Mouse (Mus musculus) CH12.LX (cell line): ENCODE measurements around the gene Bco2. TPM values are rescaled to one million over a fixed set of nuclear protein-coding genes. Genes with fewer than 3 reads are reported as not detected.

Source experiments
- DNase-seq: peaks from one replicate; pipeline ENCODE4 v3.0.0-alpha.2; 2013; ENCODE audit errors: extremely low read depth
- H3K27ac ChIP-seq: 2 replicates; pipeline ENCODE4 v1.5.1; 2012; ENCODE audit warnings: low read depth, mild to moderate bottlenecking, control low read depth, moderate library complexity; ENCODE audit not compliant: insufficient read depth
- H3K27me3 ChIP-seq: replicated peaks from 2 replicates; pipeline ENCODE3; 2012; ENCODE audit warnings: inconsistent platforms
- H3K36me3 ChIP-seq, 2 experiments: replicated peaks in 1 of 2; 2 replicates each; pipeline versions ENCODE3 to v1.6.1; 2012; ENCODE audit warnings: inconsistent platforms in 1 of 2, low read length in 1 of 2, mild to moderate bottlenecking in 1 of 2, mixed read lengths in 1 of 2, moderate library complexity in 1 of 2; ENCODE audit not compliant: control insufficient read depth in 1 of 2, insufficient read depth in 1 of 2
- H3K4me1 ChIP-seq, 2 experiments: 2 replicates each; pipeline ENCODE4 v1.6.1; 2012; ENCODE audit warnings: inconsistent platforms in 1 of 2, moderate library complexity in 1 of 2; ENCODE audit not compliant: insufficient read depth in 2 of 2, control insufficient read depth in 1 of 2
- H3K4me2 ChIP-seq: 2 replicates; pipeline ENCODE4 v1.6.1; 2012; ENCODE audit warnings: low read depth, mild to moderate bottlenecking, control low read depth; ENCODE audit not compliant: poor library complexity, insufficient read depth, severe bottlenecking
- H3K4me3 ChIP-seq, 3 experiments: fragments of 150-350 bp in 1 of 3; sonication (generic) in 1 of 3; replicated peaks in 1 of 3; 2 replicates each; pipeline versions ENCODE3 to v1.5.1; 2011 to 2012; ENCODE audit warnings: low read depth in 2 of 3, low read length in 2 of 3, mild to moderate bottlenecking in 2 of 3, moderate library complexity in 2 of 3, control low read depth in 1 of 3, improper control_type of control experiment in 1 of 3, inconsistent platforms in 1 of 3, mixed read lengths in 1 of 3; ENCODE audit not compliant: poor library complexity in 1 of 3
- H3K79me2 ChIP-seq: replicated peaks from 2 replicates; pipeline ENCODE4 v1.6.1; 2012; ENCODE audit warnings: mild to moderate bottlenecking, moderate library complexity; ENCODE audit not compliant: control insufficient read depth, poor library complexity, insufficient read depth, severe bottlenecking; ENCODE audit errors: extremely low read depth
- H3K9ac ChIP-seq: 2 replicates; pipeline ENCODE4 v1.6.1; 2012; ENCODE audit warnings: low read depth, mild to moderate bottlenecking, control low read depth, moderate library complexity; ENCODE audit not compliant: insufficient read depth
- H3K9me3 ChIP-seq: replicated peaks from 2 replicates; pipeline ENCODE3; 2012; ENCODE audit warnings: low read length, inconsistent platforms, mixed read lengths
- CHD1 ChIP-seq: IDR thresholded peaks from 2 replicates; pipeline ENCODE4 v1.6.1; 2012; ENCODE audit warnings: low read depth, low read length, improper control_type of control experiment, inconsistent platforms
- CHD2 ChIP-seq: IDR thresholded peaks from 2 replicates; pipeline ENCODE4 v1.6.1; 2011; ENCODE audit warnings: low read length, improper control_type of control experiment
- JUN ChIP-seq: IDR thresholded peaks from 2 replicates; pipeline ENCODE4 v1.6.1; 2011; ENCODE audit warnings: low read depth, mild to moderate bottlenecking, low read length, improper control_type of control experiment, moderate library complexity; ENCODE audit not compliant: insufficient read depth
- MAFK ChIP-seq: IDR thresholded peaks from 2 replicates; pipeline ENCODE4 v1.6.1; 2011; ENCODE audit warnings: low read length, improper control_type of control experiment; ENCODE audit not compliant: insufficient replicate concordance
- MAX ChIP-seq: IDR thresholded peaks from 2 replicates; pipeline ENCODE4 v1.6.1; 2011; ENCODE audit warnings: low read length, improper control_type of control experiment
- MAZ ChIP-seq: IDR thresholded peaks from 2 replicates; pipeline ENCODE4 v1.6.1; 2012; ENCODE audit warnings: low read depth, mild to moderate bottlenecking, inconsistent platforms, low read length, improper control_type of control experiment, moderate library complexity
- MEF2A ChIP-seq: IDR thresholded peaks from 2 replicates; pipeline ENCODE4 v1.6.1; 2014; ENCODE audit warnings: low read depth, mild to moderate bottlenecking, inconsistent platforms, low read length, improper control_type of control experiment, borderline replicate concordance
- MXI1 ChIP-seq: IDR thresholded peaks from 2 replicates; pipeline ENCODE4 v1.6.1; 2011; ENCODE audit warnings: mild to moderate bottlenecking, low read depth, low read length, improper control_type of control experiment
- MYC ChIP-seq: IDR thresholded peaks from 2 replicates; pipeline ENCODE4 v1.6.1; 2011; ENCODE audit warnings: low read depth, mild to moderate bottlenecking, improper control_type of control experiment, low read length
- PAX5 ChIP-seq: IDR thresholded peaks from 2 replicates; pipeline ENCODE4 v1.6.1; 2012; ENCODE audit warnings: low read length, inconsistent platforms, mixed read lengths
- POLR2A ChIP-seq: IDR thresholded peaks from 2 replicates; pipeline ENCODE4 v1.6.1; 2011; ENCODE audit warnings: low read depth, mild to moderate bottlenecking, improper control_type of control experiment, low read length
- POLR2AphosphoS2 ChIP-seq: IDR thresholded peaks from 2 replicates; pipeline ENCODE4 v1.6.1; 2011; ENCODE audit warnings: low read depth, low read length, improper control_type of control experiment
- RAD21 ChIP-seq: IDR thresholded peaks from 2 replicates; pipeline ENCODE4 v1.6.1; 2011; ENCODE audit warnings: low read depth, mild to moderate bottlenecking, low read length, improper control_type of control experiment, moderate library complexity
- RCOR1 ChIP-seq: conservative IDR thresholded peaks from 2 replicates; pipeline ENCODE4 v1.6.1; 2012; ENCODE audit warnings: low read depth, mild to moderate bottlenecking, inconsistent platforms, low read length, improper control_type of control experiment
- SIN3A ChIP-seq: IDR thresholded peaks from 2 replicates; pipeline ENCODE4 v1.6.1; 2012; ENCODE audit warnings: low read length, improper control_type of control experiment, inconsistent platforms
- UBTF ChIP-seq: IDR thresholded peaks from 2 replicates; pipeline ENCODE4 v1.6.1; 2012; ENCODE audit warnings: low read depth, mild to moderate bottlenecking, inconsistent platforms, low read length, improper control_type of control experiment, moderate library complexity
- ZC3H11A ChIP-seq: IDR thresholded peaks from 2 replicates; pipeline ENCODE4 v1.6.1; 2012; ENCODE audit warnings: low read depth, mild to moderate bottlenecking, inconsistent platforms, low read length, improper control_type of control experiment
- ZKSCAN1 ChIP-seq: IDR thresholded peaks from 2 replicates; pipeline ENCODE4 v1.6.1; 2012; ENCODE audit warnings: low read depth, inconsistent platforms, low read length, improper control_type of control experiment, borderline replicate concordance
- ZMIZ1 ChIP-seq: IDR thresholded peaks from 2 replicates; pipeline ENCODE4 v1.6.1; 2012; ENCODE audit warnings: low read depth, mild to moderate bottlenecking, inconsistent platforms, low read length, improper control_type of control experiment
- ZNF384 ChIP-seq: IDR thresholded peaks from 2 replicates; pipeline ENCODE4 v1.6.1; 2012; ENCODE audit warnings: low read depth, low read length, improper control_type of control experiment, inconsistent platforms
- dilution Hi-C: fragments of 300-500 bp; cut with MboI; formaldehyde crosslinking; loops from 2 replicates; pipeline ENCODE4 v1.14.3; 2020; ENCODE audit warnings: low sequenced_read_pairs; ENCODE audit not compliant: extremely low pct_unique_long_range_greater_than_20kb, extremely low pct_ligation_motif_present
- in situ Hi-C: fragments of 300-500 bp; cut with MboI; formaldehyde crosslinking; loops from 3 replicates; pipeline ENCODE4 v1.14.3; 2019; ENCODE audit warnings: low sequenced_read_pairs, low pct_ligation_motif_present, low pct_unique_long_range_greater_than_20kb, mixed read lengths
- polyA plus RNA-seq: library from polyadenylated mRNA; unstranded; fragments of >175 nt; gene quantifications from 2 replicates; pipeline ENCODE4 v1.2.1, GENCODE M21; 2012; ENCODE audit warnings: low read depth; ENCODE audit not compliant: insufficient read length
- total RNA-seq, 2 experiments: library from RNA; depleted of rRNA; stranded (reverse); fragments of 300-350 nt in 1 of 2; fragments of >200 nt in 1 of 2; gene quantifications; 2 replicates each; pipeline ENCODE4 v1.2.3; 2012 to 2014

The Bco2 gene
- total and polyA plus RNA-seq, 3 experiments = 0.68 to 1.2 (median 0.93) TPM

DNA sequence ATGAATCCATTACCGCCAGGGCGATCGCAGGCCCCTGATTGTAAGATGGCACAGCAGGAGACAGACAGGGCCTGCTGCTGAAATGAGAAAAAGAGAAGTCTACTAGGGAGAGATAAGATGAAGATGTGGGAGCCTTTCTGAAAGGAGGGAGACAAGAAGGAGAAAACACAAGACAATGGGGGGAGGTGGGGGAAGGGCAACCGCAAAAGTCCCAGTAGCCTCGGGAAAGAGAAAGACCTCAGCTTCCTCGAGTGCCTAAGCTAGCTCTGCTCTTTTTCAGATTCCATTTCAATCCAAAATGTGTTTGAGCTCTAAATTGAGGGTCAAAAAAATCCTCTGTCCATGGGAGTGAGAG, 58.9 kb downstream of the Bco2 start:
- no peak overlapping the region for H3K9ac ChIP-seq
- H3K4me1 ChIP-seq = peaks cover 18% of the 10 kb centered on the region in 2 experiments
- no peaks in the 10 kb centered on the region for H3K27me3 ChIP-seq
- DNase-seq = no peak
- no peak overlapping the region for H3K4me3 ChIP-seq
- dilution Hi-C loops = no loop called here
- no peak for TF ChIP-seq RCOR1
- no peak for TF ChIP-seq MAX
- no peak for TF ChIP-seq SIN3A
- no peak for TF ChIP-seq CHD2
- no peak for TF ChIP-seq ZNF384
- no peak for TF ChIP-seq ZC3H11A
- TF ChIP-seq UBTF = no peak
- TF ChIP-seq POLR2A = no peak
- TF ChIP-seq POLR2AphosphoS2 = no peak
- TF ChIP-seq MXI1 = no peak
- no peak for TF ChIP-seq CHD1
- no peak for TF ChIP-seq MEF2A
- no peak for TF ChIP-seq MYC
- TF ChIP-seq, all 38 proteins: peak for 0
- H3K27ac ChIP-seq = no peak overlapping the region
- no peaks in the 10 kb centered on the region for H3K79me2 ChIP-seq
- no peaks in the 10 kb centered on the region for H3K36me3 ChIP-seq
- H3K9me3 ChIP-seq = no peaks in the 10 kb centered on the region
- in situ Hi-C loops = no loop called here
- H3K4me2 ChIP-seq = no peak overlapping the region

DNA sequence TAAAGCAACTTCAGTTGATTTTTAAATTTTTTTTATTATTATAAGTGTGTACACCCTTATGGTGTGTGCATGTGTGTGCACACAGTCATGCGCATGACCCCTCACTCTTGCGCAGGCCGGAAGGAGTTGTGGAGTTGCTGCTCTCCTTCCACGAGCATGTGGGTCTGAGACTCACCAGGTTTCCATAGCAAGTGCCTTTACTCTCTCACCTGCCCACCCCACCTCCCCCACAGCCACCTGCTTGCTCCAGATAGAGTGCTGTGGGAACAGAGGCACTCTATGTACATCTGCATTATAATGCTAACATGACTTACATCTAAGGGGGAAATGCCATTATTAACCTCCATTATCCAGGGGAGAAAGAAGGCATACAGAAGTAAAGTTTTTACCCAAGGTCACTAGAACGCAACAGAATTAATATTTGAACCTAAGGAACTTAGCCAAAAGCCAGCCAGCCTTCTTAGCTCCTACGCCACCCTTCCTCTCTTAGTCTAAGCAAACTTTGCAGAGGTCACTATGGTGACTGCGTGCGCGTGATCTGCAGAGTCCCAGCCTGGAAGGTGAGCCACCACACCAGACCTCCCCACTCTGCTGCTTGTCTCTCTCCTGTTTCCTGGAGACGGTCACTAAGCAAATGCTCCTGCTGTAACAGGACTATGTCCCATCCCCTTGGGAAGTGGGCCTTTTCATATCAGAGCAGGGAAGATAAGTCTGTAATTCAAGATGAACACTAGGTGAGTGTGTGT, 59.4 kb downstream of the Bco2 start:
- no peaks in the 10 kb centered on the region for H3K27me3 ChIP-seq
- H3K9me3 ChIP-seq = peaks cover 3% of the 10 kb centered on the region
- no peak overlapping the region for H3K4me3 ChIP-seq
- H3K9ac ChIP-seq = no peak overlapping the region
- DNase-seq = no peak
- dilution Hi-C loops = no loop called here
- in situ Hi-C loops = no loop called here
- H3K4me2 ChIP-seq = no peak overlapping the region
- no peaks in the 10 kb centered on the region for H3K36me3 ChIP-seq
- no peaks in the 10 kb centered on the region for H3K79me2 ChIP-seq
- H3K27ac ChIP-seq = no peak overlapping the region
- TF ChIP-seq POLR2A (no peak), MAZ (no peak), MEF2A (no peak), JUN (no peak), PAX5 (no peak), ZKSCAN1 (no peak), MAFK (no peak), RAD21 (no peak), ZMIZ1 (no peak), MYC (no peak), SIN3A (no peak)
- peaks cover 17 to 23% of the 10 kb centered on the region in 2 experiments for H3K4me1 ChIP-seq
